Mouse (Mus musculus) CH12.LX (cell line): ENCODE measurements around the gene Lama1. TPM values are rescaled to one million over a fixed set of nuclear protein-coding genes. Genes with fewer than 3 reads are reported as not detected.

Experiments used
- DNase-seq: peaks from one replicate; pipeline ENCODE4 v3.0.0-alpha.2; 2013; ENCODE audit errors: extremely low read depth
- H3K27ac ChIP-seq: 2 replicates; pipeline ENCODE4 v1.5.1; 2012; ENCODE audit warnings: low read depth, mild to moderate bottlenecking, control low read depth, moderate library complexity; ENCODE audit not compliant: insufficient read depth
- H3K27me3 ChIP-seq: replicated peaks from 2 replicates; pipeline ENCODE3; 2012; ENCODE audit warnings: inconsistent platforms
- H3K36me3 ChIP-seq, 2 experiments: replicated peaks in 1 of 2; 2 replicates each; pipeline versions ENCODE3 to v1.6.1; 2012; ENCODE audit warnings: inconsistent platforms in 1 of 2, low read length in 1 of 2, mild to moderate bottlenecking in 1 of 2, mixed read lengths in 1 of 2, moderate library complexity in 1 of 2; ENCODE audit not compliant: control insufficient read depth in 1 of 2, insufficient read depth in 1 of 2
- H3K4me1 ChIP-seq, 2 experiments: 2 replicates each; pipeline ENCODE4 v1.6.1; 2012; ENCODE audit warnings: inconsistent platforms in 1 of 2, moderate library complexity in 1 of 2; ENCODE audit not compliant: insufficient read depth in 2 of 2, control insufficient read depth in 1 of 2
- H3K4me2 ChIP-seq: 2 replicates; pipeline ENCODE4 v1.6.1; 2012; ENCODE audit warnings: low read depth, mild to moderate bottlenecking, control low read depth; ENCODE audit not compliant: poor library complexity, insufficient read depth, severe bottlenecking
- H3K4me3 ChIP-seq, 3 experiments: fragments of 150-350 bp in 1 of 3; sonication (generic) in 1 of 3; replicated peaks in 1 of 3; 2 replicates each; pipeline versions ENCODE3 to v1.5.1; 2011 to 2012; ENCODE audit warnings: low read depth in 2 of 3, low read length in 2 of 3, mild to moderate bottlenecking in 2 of 3, moderate library complexity in 2 of 3, control low read depth in 1 of 3, improper control_type of control experiment in 1 of 3, inconsistent platforms in 1 of 3, mixed read lengths in 1 of 3; ENCODE audit not compliant: poor library complexity in 1 of 3
- H3K79me2 ChIP-seq: replicated peaks from 2 replicates; pipeline ENCODE4 v1.6.1; 2012; ENCODE audit warnings: mild to moderate bottlenecking, moderate library complexity; ENCODE audit not compliant: control insufficient read depth, poor library complexity, insufficient read depth, severe bottlenecking; ENCODE audit errors: extremely low read depth
- H3K9ac ChIP-seq: 2 replicates; pipeline ENCODE4 v1.6.1; 2012; ENCODE audit warnings: low read depth, mild to moderate bottlenecking, control low read depth, moderate library complexity; ENCODE audit not compliant: insufficient read depth
- H3K9me3 ChIP-seq: replicated peaks from 2 replicates; pipeline ENCODE3; 2012; ENCODE audit warnings: low read length, inconsistent platforms, mixed read lengths
- BHLHE40 ChIP-seq: IDR thresholded peaks from 2 replicates; pipeline ENCODE4 v1.6.1; 2011; ENCODE audit warnings: mild to moderate bottlenecking, low read depth, low read length, improper control_type of control experiment
- CHD1 ChIP-seq: IDR thresholded peaks from 2 replicates; pipeline ENCODE4 v1.6.1; 2012; ENCODE audit warnings: low read depth, low read length, improper control_type of control experiment, inconsistent platforms
- CHD2 ChIP-seq: IDR thresholded peaks from 2 replicates; pipeline ENCODE4 v1.6.1; 2011; ENCODE audit warnings: low read length, improper control_type of control experiment
- E2F4 ChIP-seq: IDR thresholded peaks from 2 replicates; pipeline ENCODE4 v1.6.1; 2011; ENCODE audit warnings: low read depth, low read length, improper control_type of control experiment; ENCODE audit not compliant: insufficient replicate concordance
- ELF1 ChIP-seq: IDR thresholded peaks from 2 replicates; pipeline ENCODE4 v1.6.1; 2014; ENCODE audit warnings: low read depth, mild to moderate bottlenecking, inconsistent platforms, low read length, improper control_type of control experiment
- EP300 ChIP-seq: IDR thresholded peaks from 2 replicates; pipeline ENCODE4 v1.6.1; 2011; ENCODE audit warnings: low read length, improper control_type of control experiment
- ETS1 ChIP-seq: conservative IDR thresholded peaks from 2 replicates; pipeline ENCODE4 v1.6.1; 2012; ENCODE audit warnings: low read depth, mild to moderate bottlenecking, inconsistent platforms, low read length, improper control_type of control experiment, moderate library complexity
- GABPA ChIP-seq: IDR thresholded peaks from 2 replicates; pipeline ENCODE4 v1.6.1; 2012; ENCODE audit warnings: low read depth, low read length, improper control_type of control experiment, inconsistent platforms; ENCODE audit not compliant: insufficient replicate concordance
- HCFC1 ChIP-seq: IDR thresholded peaks from 2 replicates; pipeline ENCODE4 v1.6.1; 2012; ENCODE audit warnings: low read depth, mild to moderate bottlenecking, inconsistent platforms, low read length, improper control_type of control experiment
- IRF4 ChIP-seq: IDR thresholded peaks from 2 replicates; pipeline ENCODE4 v1.6.1; 2014; ENCODE audit warnings: low read depth, mild to moderate bottlenecking, inconsistent platforms, low read length, improper control_type of control experiment
- JUN ChIP-seq: IDR thresholded peaks from 2 replicates; pipeline ENCODE4 v1.6.1; 2011; ENCODE audit warnings: low read depth, mild to moderate bottlenecking, low read length, improper control_type of control experiment, moderate library complexity; ENCODE audit not compliant: insufficient read depth
- MAFK ChIP-seq: IDR thresholded peaks from 2 replicates; pipeline ENCODE4 v1.6.1; 2011; ENCODE audit warnings: low read length, improper control_type of control experiment; ENCODE audit not compliant: insufficient replicate concordance
- MAX ChIP-seq: IDR thresholded peaks from 2 replicates; pipeline ENCODE4 v1.6.1; 2011; ENCODE audit warnings: low read length, improper control_type of control experiment
- MEF2A ChIP-seq: IDR thresholded peaks from 2 replicates; pipeline ENCODE4 v1.6.1; 2014; ENCODE audit warnings: low read depth, mild to moderate bottlenecking, inconsistent platforms, low read length, improper control_type of control experiment, borderline replicate concordance
- MXI1 ChIP-seq: IDR thresholded peaks from 2 replicates; pipeline ENCODE4 v1.6.1; 2011; ENCODE audit warnings: mild to moderate bottlenecking, low read depth, low read length, improper control_type of control experiment
- NRF1 ChIP-seq: IDR thresholded peaks from 2 replicates; pipeline ENCODE4 v1.6.1; 2014; ENCODE audit warnings: low read depth, mild to moderate bottlenecking, inconsistent platforms, low read length, improper control_type of control experiment, moderate library complexity
- POLR2A ChIP-seq: IDR thresholded peaks from 2 replicates; pipeline ENCODE4 v1.6.1; 2011; ENCODE audit warnings: low read depth, mild to moderate bottlenecking, improper control_type of control experiment, low read length
- POLR2AphosphoS2 ChIP-seq: IDR thresholded peaks from 2 replicates; pipeline ENCODE4 v1.6.1; 2011; ENCODE audit warnings: low read depth, low read length, improper control_type of control experiment
- RAD21 ChIP-seq: IDR thresholded peaks from 2 replicates; pipeline ENCODE4 v1.6.1; 2011; ENCODE audit warnings: low read depth, mild to moderate bottlenecking, low read length, improper control_type of control experiment, moderate library complexity
- RCOR1 ChIP-seq: conservative IDR thresholded peaks from 2 replicates; pipeline ENCODE4 v1.6.1; 2012; ENCODE audit warnings: low read depth, mild to moderate bottlenecking, inconsistent platforms, low read length, improper control_type of control experiment
- TBP ChIP-seq: conservative IDR thresholded peaks from 2 replicates; pipeline ENCODE4 v1.6.1; 2011; ENCODE audit warnings: low read depth, low read length, improper control_type of control experiment
- TCF12 ChIP-seq: IDR thresholded peaks from 2 replicates; pipeline ENCODE4 v1.6.1; 2014; ENCODE audit warnings: low read depth, mild to moderate bottlenecking, inconsistent platforms, low read length, improper control_type of control experiment
- UBTF ChIP-seq: IDR thresholded peaks from 2 replicates; pipeline ENCODE4 v1.6.1; 2012; ENCODE audit warnings: low read depth, mild to moderate bottlenecking, inconsistent platforms, low read length, improper control_type of control experiment, moderate library complexity
- USF1 ChIP-seq: IDR thresholded peaks from 2 replicates; pipeline ENCODE4 v1.6.1; 2014; ENCODE audit warnings: low read depth, mild to moderate bottlenecking, inconsistent platforms, low read length, improper control_type of control experiment
- USF2 ChIP-seq: conservative IDR thresholded peaks from 2 replicates; pipeline ENCODE4 v1.6.1; 2011; ENCODE audit warnings: low read depth, low read length, improper control_type of control experiment
- ZKSCAN1 ChIP-seq: IDR thresholded peaks from 2 replicates; pipeline ENCODE4 v1.6.1; 2012; ENCODE audit warnings: low read depth, inconsistent platforms, low read length, improper control_type of control experiment, borderline replicate concordance
- ZMIZ1 ChIP-seq: IDR thresholded peaks from 2 replicates; pipeline ENCODE4 v1.6.1; 2012; ENCODE audit warnings: low read depth, mild to moderate bottlenecking, inconsistent platforms, low read length, improper control_type of control experiment
- ZNF384 ChIP-seq: IDR thresholded peaks from 2 replicates; pipeline ENCODE4 v1.6.1; 2012; ENCODE audit warnings: low read depth, low read length, improper control_type of control experiment, inconsistent platforms
- dilution Hi-C: fragments of 300-500 bp; cut with MboI; formaldehyde crosslinking; loops from 2 replicates; pipeline ENCODE4 v1.14.3; 2020; ENCODE audit warnings: low sequenced_read_pairs; ENCODE audit not compliant: extremely low pct_unique_long_range_greater_than_20kb, extremely low pct_ligation_motif_present
- in situ Hi-C: fragments of 300-500 bp; cut with MboI; formaldehyde crosslinking; loops from 3 replicates; pipeline ENCODE4 v1.14.3; 2019; ENCODE audit warnings: low sequenced_read_pairs, low pct_ligation_motif_present, low pct_unique_long_range_greater_than_20kb, mixed read lengths
- polyA plus RNA-seq: library from polyadenylated mRNA; unstranded; fragments of >175 nt; gene quantifications from 2 replicates; pipeline ENCODE4 v1.2.1, GENCODE M21; 2012; ENCODE audit warnings: low read depth; ENCODE audit not compliant: insufficient read length
- total RNA-seq, 2 experiments: library from RNA; depleted of rRNA; stranded (reverse); fragments of 300-350 nt in 1 of 2; fragments of >200 nt in 1 of 2; gene quantifications; 2 replicates each; pipeline ENCODE4 v1.2.3; 2012 to 2014

Lama1 gene
- total and polyA plus RNA-seq, 3 experiments: not detected

GRCm38 (mm10) chr17:67723175-67724067 lies 26.4 kb downstream of the Lama1 start:
- H3K9ac ChIP-seq: no peak overlapping the region
- H3K4me2 ChIP-seq: no peak overlapping the region
- no peak for DNase-seq
- no peaks in the 10 kb centered on the region for H3K4me1 ChIP-seq
- H3K4me3 ChIP-seq: no peak overlapping the region
- dilution Hi-C loops: no loop called here
- no peaks in the 10 kb centered on the region for H3K27me3 ChIP-seq
- H3K79me2 ChIP-seq: no peaks in the 10 kb centered on the region
- H3K9me3 ChIP-seq: peaks cover 82% of the 10 kb centered on the region
- TF ChIP-seq HCFC1: no peak
- TF ChIP-seq MAFK: no peak
- no peak for TF ChIP-seq CHD1
- no peak for TF ChIP-seq BHLHE40
- TF ChIP-seq IRF4: no peak
- no peak for TF ChIP-seq TBP
- TF ChIP-seq TCF12: no peak
- TF ChIP-seq MEF2A: no peak
- no peak for TF ChIP-seq POLR2AphosphoS2
- TF ChIP-seq ZNF384: no peak
- TF ChIP-seq ZMIZ1: no peak
- no peak for TF ChIP-seq GABPA
- TF ChIP-seq ELF1: no peak
- TF ChIP-seq ETS1: no peak
- TF ChIP-seq RCOR1: no peak
- no peak for TF ChIP-seq CHD2
- TF ChIP-seq USF1: no peak
- TF ChIP-seq, all 38 proteins: peak for 0
- H3K27ac ChIP-seq: no peak overlapping the region
- H3K36me3 ChIP-seq: no peaks in the 10 kb centered on the region
- in situ Hi-C loops: no loop called here

- in situ Hi-C loops: no loop called here
- Histone ChIP-seq H3K9ac (no peak overlapping the region), H3K4me2 (no peak overlapping the region), H3K27ac (no peak overlapping the region), H3K9me3 (peaks cover 82% of the 10 kb centered on the region), H3K4me3 (no peak overlapping the region), H3K36me3 (no peaks in the 10 kb centered on the region), H3K4me1 (no peaks in the 10 kb centered on the region), H3K27me3 (no peaks in the 10 kb centered on the region), H3K79me2 (no peaks in the 10 kb centered on the region)
- dilution Hi-C loops: no loop called here
- DNase-seq: no peak
- TF ChIP-seq POLR2A (no peak), E2F4 (no peak), UBTF (no peak), ZMIZ1 (no peak), USF2 (no peak), MXI1 (no peak), MEF2A (no peak), RAD21 (no peak), POLR2AphosphoS2 (no peak), EP300 (no peak), JUN (no peak), ZKSCAN1 (no peak), MAX (no peak), GABPA (no peak), TBP (no peak), RCOR1 (no peak), BHLHE40 (no peak), NRF1 (no peak), HCFC1 (no peak)
Measured at GRCm38 (mm10) chr17:67726601-67727000, 29.5 kb downstream of the Lama1 start.
